Comparison of ENCODE assay signal across 8 mouse cellular contexts in the genomic region with DNA sequence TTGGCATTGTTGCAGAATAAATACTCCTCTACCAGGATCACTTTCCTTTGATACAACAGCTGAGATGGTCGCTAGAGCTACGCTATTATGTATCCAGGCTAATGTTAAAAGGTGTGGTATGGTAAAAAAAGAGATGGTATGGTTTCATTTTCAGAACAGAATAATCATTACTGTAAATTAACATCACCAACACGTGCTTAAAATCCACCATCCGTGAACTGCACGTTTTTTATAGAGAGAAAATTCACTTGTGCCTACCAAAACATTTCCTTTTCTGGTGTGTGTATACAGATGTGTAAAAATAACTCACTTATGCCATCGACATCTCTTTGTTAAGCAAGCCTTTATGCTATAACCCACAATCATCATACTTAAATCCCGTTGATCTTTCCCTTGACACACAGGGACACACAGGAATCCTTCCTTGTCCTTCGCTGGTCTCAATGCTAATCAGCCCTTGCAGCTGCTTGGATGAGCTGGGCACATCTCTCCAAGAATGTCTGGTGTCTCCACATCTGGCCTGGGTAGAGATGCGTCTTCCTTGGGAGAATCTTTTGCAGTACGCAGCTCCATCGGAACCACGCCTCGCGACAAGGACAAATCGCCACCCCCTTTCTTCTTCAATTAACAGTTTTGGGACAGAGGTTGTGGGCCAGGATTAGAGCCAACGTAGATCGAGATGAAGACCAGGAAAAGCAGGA.
DNase-seq lines count a peak whose midpoint lies in the region; ATAC-seq and TF ChIP-seq lines count a peak whose summit lies in the region.

No protein-coding gene starts in this region.

- 15% methylated on average over 17 of the region's 17 CpGs for WGBS in heart, embryonic 14.5 days
- 13% methylated on average over 17 of the region's 17 CpGs for WGBS in hindbrain, embryonic 11.5 days
- WGBS in midbrain, embryonic 11.5 days = 9% methylated on average over 17 of the region's 17 CpGs

- H3K4me2 ChIP-seq in heart, embryonic 14.5 days (ENCODE audit: low read length) = peak overlapping the region; percentile 96
- peak overlapping the region; percentile 82 for H3K4me2 ChIP-seq in hindbrain, embryonic 11.5 days (replicated peaks; ENCODE audit: low read depth, low read length)
- peak overlapping the region; percentile 58 for H3K4me2 ChIP-seq in midbrain, embryonic 11.5 days

- peaks cover 62% of the 10 kb centered on the region for H3K27me3 ChIP-seq in heart, embryonic 14.5 days (ENCODE audit: control insufficient read depth, insufficient read depth, low read length)
- peaks cover 20% of the 10 kb centered on the region for H3K27me3 ChIP-seq in hindbrain, embryonic 11.5 days (ENCODE audit: control insufficient read depth, insufficient read depth, low read length)
- peaks cover 17% of the 10 kb centered on the region for H3K27me3 ChIP-seq in midbrain, embryonic 11.5 days (ENCODE audit: control insufficient read depth, insufficient read depth, low read length)

- H3K9ac ChIP-seq in heart, embryonic 14.5 days (ENCODE audit: low read length) = peak overlapping the region; percentile 65
- peak overlapping the region; percentile 68 for H3K9ac ChIP-seq in hindbrain, embryonic 11.5 days (ENCODE audit: low read depth, low read length)
- H3K9ac ChIP-seq in midbrain, embryonic 11.5 days (ENCODE audit: low read length) = peak overlapping the region; percentile 48

- ATAC-seq in heart, embryonic 14.5 days (ENCODE audit: insufficient number of reproducible peaks, insufficient read depth, low FRiP score, low read depth) = no peak
- ATAC-seq in hindbrain, embryonic 11.5 days (ENCODE audit: low FRiP score) = peak; percentile 36
- ATAC-seq in midbrain, embryonic 11.5 days (ENCODE audit: low FRiP score) = peak; percentile 47
- ATAC-seq in megakaryocyte-erythroid progenitor cell, adult 5-6 weeks (replicated peaks; ENCODE audit: low FRiP score, low TSS enrichment, poor library complexity, severe bottlenecking) = no peak

- no peak for TF ChIP-seq POLR2A in bone marrow macrophage, adult 2 months (IDR thresholded peaks at IDR 0.05; ENCODE audit: borderline replicate concordance, low read depth, low read length)

- no peaks in the 10 kb centered on the region for H3K36me3 ChIP-seq in heart, embryonic 14.5 days (ENCODE audit: control insufficient read depth, insufficient read depth, low read length)
- H3K36me3 ChIP-seq in hindbrain, embryonic 11.5 days (ENCODE audit: control insufficient read depth, insufficient read depth, low read length) = no peaks in the 10 kb centered on the region
- H3K36me3 ChIP-seq in midbrain, embryonic 11.5 days (ENCODE audit: control insufficient read depth, insufficient read depth, low read length) = no peaks in the 10 kb centered on the region

- H3K9me3 ChIP-seq in heart, embryonic 14.5 days (ENCODE audit: control insufficient read depth, low read length) = no peaks in the 10 kb centered on the region
- H3K9me3 ChIP-seq in hindbrain, embryonic 11.5 days (ENCODE audit: control insufficient read depth, low read length) = no peaks in the 10 kb centered on the region
- H3K9me3 ChIP-seq in midbrain, embryonic 11.5 days (ENCODE audit: control insufficient read depth, low read length) = no peaks in the 10 kb centered on the region

- H3K4me3 ChIP-seq in heart, embryonic 14.5 days (ENCODE audit: control insufficient read depth in 1 of 2, insufficient read depth in 1 of 2, low read depth in 1 of 2, low read length in 2 of 2) = peak overlapping the region; percentile 45 to 55
- peak overlapping the region; percentile 62 for H3K4me3 ChIP-seq in bone marrow macrophage, adult 2 months (ENCODE audit: insufficient read depth, low read length)
- peak overlapping the region; percentile 34 for H3K4me3 ChIP-seq in hindbrain, embryonic 11.5 days (ENCODE audit: low read depth, low read length)
- peak overlapping the region; percentile 28 for H3K4me3 ChIP-seq in midbrain, embryonic 11.5 days (ENCODE audit: low read depth, low read length)

- TF ChIP-seq CTCF in bone marrow macrophage, adult 2 months (IDR thresholded peaks at IDR 0.05; ENCODE audit: low read depth, low read length) = no peak

- DNase-seq in heart, postnatal 4 days = no peak
- no peak for DNase-seq in hindbrain, embryonic 11.5 days (ENCODE audit: low spot score)
- peak; percentile 90 for DNase-seq in midbrain, embryonic 11.5 days (ENCODE audit: low spot score, missing footprints)
- DNase-seq in cerebellum, postnatal 36 days = no peak
- no peak for DNase-seq in urinary bladder, postnatal 36 days (ENCODE audit: low spot score in 2 of 2)

- H3K4me1 ChIP-seq in heart, embryonic 14.5 days (ENCODE audit: control insufficient read depth in 2 of 2, insufficient read depth in 2 of 2, low read length in 2 of 2) = peaks cover 12 to 16% of the 10 kb centered on the region in 2 experiments
- peaks cover 10% of the 10 kb centered on the region for H3K4me1 ChIP-seq in bone marrow macrophage, adult 2 months (ENCODE audit: control insufficient read depth, insufficient read depth, low read length)
- peaks cover 7% of the 10 kb centered on the region for H3K4me1 ChIP-seq in hindbrain, embryonic 11.5 days (replicated peaks; ENCODE audit: control insufficient read depth, insufficient read depth, low read length)
- H3K4me1 ChIP-seq in midbrain, embryonic 11.5 days (ENCODE audit: control insufficient read depth, insufficient read depth, low read length) = peaks cover 23% of the 10 kb centered on the region

- H3K27ac ChIP-seq in heart, embryonic 14.5 days (replicated peaks in 1 of 2; ENCODE audit: control insufficient read depth in 1 of 2, insufficient read depth in 1 of 2, low read depth in 2 of 2, low read length in 2 of 2) = no peak overlapping the region
- H3K27ac ChIP-seq in bone marrow macrophage, adult 2 months (ENCODE audit: insufficient read depth, low read depth, low read length) = no peak overlapping the region
- H3K27ac ChIP-seq in hindbrain, embryonic 11.5 days (ENCODE audit: low read depth, low read length) = peak overlapping the region; percentile 86
- H3K27ac ChIP-seq in midbrain, embryonic 11.5 days (ENCODE audit: low read depth, low read length) = peak overlapping the region; percentile 74

Comparison
In these comparisons a context has a peak if more than half of its experiments do, and no peak if none do; other contexts are left out.
1. ATAC-seq: peak in hindbrain, embryonic 11.5 days (single experiment) and midbrain, embryonic 11.5 days (single experiment); none in heart, embryonic 14.5 days (single experiment) and megakaryocyte-erythroid progenitor cell, adult 5-6 weeks (single experiment).
2. H3K27ac ChIP-seq: peak in hindbrain, embryonic 11.5 days (single experiment) and midbrain, embryonic 11.5 days (single experiment); none in heart, embryonic 14.5 days (0 of 2) and bone marrow macrophage, adult 2 months (single experiment).
3. Peak in every context shown above with its lines, with median percentiles within 50 percentile points of each other: H3K4me2 ChIP-seq, H3K4me3 ChIP-seq and H3K9ac ChIP-seq.